Mouse (Mus musculus) adrenal gland, postnatal 25 days (tissue): ENCODE measurements around the gene Raph1. TPM values are rescaled to one million over a fixed set of nuclear protein-coding genes. Genes with fewer than 3 reads are reported as not detected.

Experiments used
- microRNA-seq, 2 experiments: library from miRNA; unstranded; fragments of <30 nt; microRNA quantifications; one replicate each; pipeline ENCODE4 v1.2.0; 2021
- total RNA-seq: library from RNA; stranded (reverse); gene quantifications from 2 replicates; pipeline ENCODE4 v1.2.3, GENCODE M21; 2021

Gene Raph1
- total RNA-seq, 1 experiment from 2014 or later, result 89.9 TPM

Small RNA genes lying within 50 kb of the gene (microRNA-seq; reads per million reads assigned to microRNA genes)
- gene Gm23762, result 0 reads per million in 2 experiments

Other genes starting within 250 kb of the Raph1 start
- gene Cyp20a1, start 223.8 kb downstream of the Raph1 start, total RNA-seq, result 17.3 and 34.4 TPM in 2 replicates
- 25.6 and 39.4 TPM in 2 replicates for gene Abi2, start 157.5 kb downstream of the Raph1 start, total RNA-seq
- 0.52 and 0.58 TPM in 2 replicates for gene Cd28, start 149.7 kb upstream of the Raph1 start, total RNA-seq